Mouse (Mus musculus) liver, embryonic 14.5 days (tissue): ENCODE measurements at regions not wholly inside any gene's neighbourhood (a gene's known extent, or its start where the extent isn't known, plus 50 kb on each side); places are given as distances from the start of the nearest gene placed in this dataset.

Source experiments
- ATAC-seq: fragments of 200-750 bp; cut with Nextera tagmentation; 2 replicates; pipeline ENCODE4 v1.8.0; 2017; ENCODE audit warnings: moderate number of reproducible peaks, mild to moderate bottlenecking, moderate library complexity; ENCODE audit not compliant: insufficient read depth
- DNase-seq, 3 experiments: peaks; one replicate each; pipeline ENCODE4 v3.0.0-alpha.2; 2012 to 2013; ENCODE audit warnings: low read depth in 3 of 3, low spot score in 3 of 3
- H3K27ac ChIP-seq: fragments of 300-500 bp; sonication (generic); 2 replicates; pipeline ENCODE4 v1.5.1; 2014; ENCODE audit warnings: moderate library complexity, mild to moderate bottlenecking, control low read depth, inconsistent platforms
- H3K27me3 ChIP-seq: fragments of 300-500 bp; sonication (generic); 2 replicates; pipeline ENCODE4 v1.6.1; 2014; ENCODE audit warnings: mild to moderate bottlenecking, low read length, moderate library complexity; ENCODE audit not compliant: control insufficient read depth, insufficient read depth
- H3K36me3 ChIP-seq: fragments of 300-500 bp; sonication (generic); replicated peaks from 2 replicates; pipeline ENCODE4 v1.6.1; 2014; ENCODE audit warnings: low read depth; ENCODE audit not compliant: control insufficient read depth, insufficient read depth
- H3K4me1 ChIP-seq, 2 experiments: fragments of 200-500 bp in 1 of 2; fragments of 300-500 bp in 1 of 2; sonication (generic) in 1 of 2; replicated peaks; 2 replicates each; pipeline ENCODE4 v1.6.1; 2012 to 2014; ENCODE audit warnings: antibody characterized with exemption in 1 of 2, inconsistent platforms in 1 of 2, low read length in 1 of 2; ENCODE audit not compliant: control insufficient read depth in 2 of 2, insufficient read depth in 2 of 2
- H3K4me2 ChIP-seq: fragments of 300-500 bp; sonication (generic); 2 replicates; pipeline ENCODE4 v1.6.1; 2014; ENCODE audit warnings: low read depth, mild to moderate bottlenecking, control low read depth, moderate library complexity
- H3K4me3 ChIP-seq, 2 experiments: fragments of 200-500 bp in 1 of 2; fragments of 300-500 bp in 1 of 2; sonication (generic) in 1 of 2; 2 replicates each; pipeline ENCODE4 v1.5.1; 2012 to 2014; ENCODE audit warnings: low read depth in 2 of 2, low read length in 2 of 2, mild to moderate bottlenecking in 2 of 2, control low read depth in 1 of 2, inconsistent platforms in 1 of 2, moderate library complexity in 1 of 2; ENCODE audit not compliant: insufficient read depth in 1 of 2
- H3K9ac ChIP-seq: fragments of 300-500 bp; sonication (generic); replicated peaks from 2 replicates; pipeline ENCODE4 v1.6.1; 2014; ENCODE audit warnings: mild to moderate bottlenecking, control low read depth, moderate library complexity
- H3K9me3 ChIP-seq: fragments of 300-500 bp; sonication (generic); 2 replicates; pipeline ENCODE4 v1.6.1; 2016; ENCODE audit warnings: low read length, mixed read lengths; ENCODE audit not compliant: control insufficient read depth
- CTCF ChIP-seq: IDR thresholded peaks from 2 replicates; pipeline ENCODE4 v1.5.1; 2016; ENCODE audit warnings: antibody characterized with exemption, low read depth, control low read depth
- EP300 ChIP-seq: IDR thresholded peaks from 2 replicates; pipeline ENCODE4 v1.6.1; 2016; ENCODE audit warnings: antibody characterized with exemption, low read depth
- WGBS: fragments of 180-500 bp; shearing (Covaris S2); extraction: QIAGEN DNeasy Blood & Tissue Kit; methylation state at CpG from one replicate; pipeline ENCODE4 v1.1.7; 2014; ENCODE audit not compliant: insufficient replicate concordance; 5-methylcytosine and 5-hydroxymethylcytosine counted together

DNA sequence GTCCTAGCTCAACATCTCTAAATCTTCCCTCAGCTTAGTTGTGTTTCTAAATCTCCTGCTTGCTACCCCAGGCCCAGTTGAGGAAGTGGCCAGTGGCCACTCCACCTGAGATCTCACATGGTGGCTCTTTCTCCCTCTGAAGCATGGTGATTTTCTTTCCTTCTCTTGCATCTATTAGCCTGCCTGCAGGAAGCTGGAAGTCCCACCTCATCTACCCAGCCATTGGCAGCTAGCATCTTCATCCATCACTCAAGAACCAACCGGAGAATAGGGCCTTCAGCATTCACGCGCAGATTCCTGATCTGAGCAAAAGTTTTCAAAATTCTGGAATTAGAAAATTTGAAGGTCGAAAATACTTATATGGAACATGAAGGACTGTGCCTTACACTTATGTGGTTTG, 75.8 kb upstream of the Boc start:
- H3K4me1 ChIP-seq, result no peaks in the 10 kb centered on the region
- H3K27ac ChIP-seq, result no peak overlapping the region
- no peaks in the 10 kb centered on the region for H3K9me3 ChIP-seq
- TF ChIP-seq EP300 (no peak), CTCF (no peak)
- ATAC-seq (no peak), DNase-seq (no peak)
- no peak overlapping the region for H3K4me3 ChIP-seq
- no peaks in the 10 kb centered on the region for H3K36me3 ChIP-seq
- no peaks in the 10 kb centered on the region for H3K27me3 ChIP-seq
- WGBS, result 66% methylated on average over 4 of the region's 4 CpGs
- no peak overlapping the region for H3K4me2 ChIP-seq
- no peak overlapping the region for H3K9ac ChIP-seq

DNA sequence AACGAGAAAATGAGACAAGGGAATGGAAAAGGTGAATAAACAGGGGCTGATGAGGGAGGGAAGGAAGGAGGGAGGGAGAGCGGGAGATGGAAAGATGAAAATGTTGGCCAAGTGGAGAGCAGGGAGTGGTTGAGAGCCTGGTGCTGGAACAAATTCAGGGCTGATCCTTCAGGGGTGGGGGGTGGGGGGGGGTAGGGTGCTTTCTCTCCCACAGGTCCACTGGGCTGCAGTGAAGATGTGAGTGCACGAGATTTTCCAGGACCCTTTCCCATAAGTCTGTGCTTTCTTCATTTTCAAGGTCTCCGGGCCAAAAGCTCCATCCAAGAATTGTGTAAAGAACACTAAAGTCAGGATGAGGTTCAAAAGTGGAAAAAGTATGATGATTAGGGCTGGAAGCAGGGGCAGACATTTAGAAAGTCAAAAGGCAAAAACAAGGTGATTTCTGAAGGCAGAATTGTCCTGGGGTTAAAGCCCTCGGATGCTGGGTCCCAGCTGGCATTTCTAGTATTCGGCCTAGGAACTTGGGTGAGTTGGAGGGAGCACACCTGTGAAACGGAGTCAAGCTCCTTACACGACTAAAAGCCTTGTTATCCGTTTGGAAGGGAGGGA, 74.5 kb upstream of the Boc start:
- H3K4me3 ChIP-seq, result no peak overlapping the region
- H3K4me2 ChIP-seq, result no peak overlapping the region
- no peaks in the 10 kb centered on the region for H3K27me3 ChIP-seq
- H3K9me3 ChIP-seq, result no peaks in the 10 kb centered on the region
- no peak for ATAC-seq
- TF ChIP-seq EP300, result no peak
- no peak for TF ChIP-seq CTCF
- no peak overlapping the region for H3K27ac ChIP-seq
- DNase-seq, result no peak
- H3K9ac ChIP-seq, result no peak overlapping the region
- H3K36me3 ChIP-seq, result no peaks in the 10 kb centered on the region
- WGBS, result 52% methylated on average over 9 of the region's 9 CpGs
- H3K4me1 ChIP-seq, result no peaks in the 10 kb centered on the region

DNA sequence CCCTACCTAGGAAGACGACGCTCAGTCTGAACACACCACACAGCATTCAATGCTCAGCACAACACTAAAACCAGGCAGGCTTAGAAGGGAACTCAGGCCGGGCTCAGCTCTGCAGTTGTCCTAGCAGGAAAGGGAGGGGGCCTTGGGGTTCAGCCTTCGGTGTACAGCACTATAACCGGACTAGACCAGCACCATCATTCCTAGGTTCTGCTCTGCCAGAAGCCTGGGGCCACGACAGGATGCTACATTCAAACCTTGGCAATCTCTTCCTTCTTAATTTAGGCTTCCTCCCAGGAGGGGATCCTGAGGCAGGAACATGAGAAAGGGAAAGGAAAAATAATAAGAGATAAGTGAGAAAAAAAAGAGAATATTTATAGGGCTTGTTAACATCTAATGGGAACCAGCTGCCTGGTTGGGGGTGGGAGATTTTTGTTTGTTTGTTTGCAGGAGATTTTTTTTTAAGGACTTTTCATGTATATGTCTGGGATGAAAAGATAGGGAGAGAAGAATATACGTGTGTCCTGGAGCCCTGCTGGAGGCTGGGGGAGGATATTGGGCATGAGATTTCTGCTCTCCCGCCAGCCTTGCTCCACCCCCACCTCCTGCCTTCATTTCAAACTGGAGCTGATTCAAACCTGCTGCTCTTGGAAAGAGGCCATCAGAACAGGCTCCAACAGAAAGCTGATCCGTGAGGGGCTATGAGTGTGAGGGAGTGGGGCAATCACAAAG, 73.8 kb upstream of the Boc start:
- no peak overlapping the region for H3K9ac ChIP-seq
- H3K27me3 ChIP-seq, result no peaks in the 10 kb centered on the region
- 33% methylated on average over 9 of the region's 9 CpGs for WGBS
- DNase-seq (no peak), ATAC-seq (no peak)
- no peaks in the 10 kb centered on the region for H3K4me1 ChIP-seq
- H3K36me3 ChIP-seq, result no peaks in the 10 kb centered on the region
- no peaks in the 10 kb centered on the region for H3K9me3 ChIP-seq
- no peak for TF ChIP-seq EP300
- no peak for TF ChIP-seq CTCF
- no peak overlapping the region for H3K27ac ChIP-seq
- no peak overlapping the region for H3K4me3 ChIP-seq
- H3K4me2 ChIP-seq, result no peak overlapping the region

GRCm38 (mm10) chr16:44631357-44632053, 72.8 kb upstream of the Boc start:
- H3K4me1 ChIP-seq, result no peaks in the 10 kb centered on the region
- no peak for TF ChIP-seq CTCF
- TF ChIP-seq EP300, result no peak
- H3K4me2 ChIP-seq, result no peak overlapping the region
- H3K9me3 ChIP-seq, result no peaks in the 10 kb centered on the region
- 40% methylated on average over 4 of the region's 4 CpGs for WGBS
- DNase-seq, result no peak
- no peak overlapping the region for H3K27ac ChIP-seq
- no peaks in the 10 kb centered on the region for H3K27me3 ChIP-seq
- H3K36me3 ChIP-seq, result no peaks in the 10 kb centered on the region
- no peak overlapping the region for H3K9ac ChIP-seq
- no peak overlapping the region for H3K4me3 ChIP-seq
- ATAC-seq, result no peak

DNA sequence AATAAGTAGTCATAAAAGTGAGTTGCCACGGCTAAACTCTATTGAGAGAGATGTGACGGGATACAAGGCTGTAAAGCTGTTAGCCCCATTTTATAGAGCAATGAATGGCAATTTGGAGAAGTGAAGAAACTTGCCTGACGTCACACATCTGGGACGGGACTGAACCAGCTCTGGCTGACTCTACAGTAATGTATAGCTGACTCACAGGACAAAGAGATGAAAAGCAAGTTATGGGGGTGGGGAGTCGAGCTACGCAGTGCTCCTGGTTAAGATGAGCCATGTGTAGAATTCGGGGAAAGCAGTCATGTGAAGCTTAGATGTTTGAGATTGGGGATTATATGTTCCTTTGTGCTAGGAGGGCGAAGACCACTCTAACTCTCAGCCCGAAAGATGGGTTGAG, 72.2 kb upstream of the Boc start:
- 53% methylated on average over 9 of the region's 9 CpGs for WGBS
- Histone ChIP-seq H3K4me3 (no peak overlapping the region), H3K27me3 (no peaks in the 10 kb centered on the region), H3K27ac (no peak overlapping the region), H3K9me3 (no peaks in the 10 kb centered on the region), H3K4me2 (no peak overlapping the region), H3K36me3 (no peaks in the 10 kb centered on the region), H3K4me1 (no peaks in the 10 kb centered on the region), H3K9ac (no peak overlapping the region)
- TF ChIP-seq CTCF, result no peak
- TF ChIP-seq EP300, result no peak
- DNase-seq (no peak), ATAC-seq (no peak)
